Mouse (Mus musculus) mouse embryonic stem cell (cell line): Measurements from ENCODE around the gene Rem2.

Source experiments
- in situ Hi-C, 2 experiments: fragments of 300-500 bp; cut with MboI; formaldehyde crosslinking; loops; 1 replicate in 1 of 2; 3 replicates in 1 of 2; pipeline ENCODE4 v1.14.3; 2019 to 2020; ENCODE audit warnings: low sequenced_read_pairs in 2 of 2, low pct_unique_long_range_greater_than_20kb in 1 of 2, mixed read lengths in 1 of 2; ENCODE audit not compliant: unreplicated experiment in 1 of 2

Gene Rem2

GRCm38 (mm10) chr14:54480673-54481072 is 4.8 kb downstream of the Rem2 start:
- in situ Hi-C loops = no loop called here

- in situ Hi-C loops = no loop called here
Measured at GRCm38 (mm10) chr14:54481402-54481801, 5.5 kb downstream of the Rem2 start.

GRCm38 (mm10) chr14:54482498-54482897 is 6.6 kb downstream of the Rem2 start:
- in situ Hi-C loops = no loop called here

GRCm38 (mm10) chr14:54485899-54486298 is 10.0 kb downstream of the Rem2 start:
- in situ Hi-C loops = no loop called here

GRCm38 (mm10) chr14:54487732-54488131 is 11.8 kb downstream of the Rem2 start:
- in situ Hi-C loops = no loop called here

DNA sequence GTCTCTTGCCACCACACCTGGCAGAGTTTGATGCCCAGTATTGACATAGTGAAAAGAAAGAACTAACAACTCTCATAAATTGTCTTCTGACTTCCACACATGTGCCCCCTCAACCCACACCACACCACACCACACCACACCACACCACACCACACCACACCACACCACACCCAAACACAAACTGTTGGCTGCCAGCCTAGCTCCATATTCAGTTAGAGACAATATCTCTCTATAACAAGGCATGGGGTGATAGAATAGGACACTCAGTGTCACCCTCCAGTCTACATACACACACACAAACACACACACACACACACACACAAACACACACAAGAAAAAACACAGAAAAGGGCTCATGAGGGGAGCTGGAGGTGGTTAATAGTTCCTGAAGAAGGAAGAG is 12.4 kb downstream of the Rem2 start:
- in situ Hi-C loops = no loop called here

DNA sequence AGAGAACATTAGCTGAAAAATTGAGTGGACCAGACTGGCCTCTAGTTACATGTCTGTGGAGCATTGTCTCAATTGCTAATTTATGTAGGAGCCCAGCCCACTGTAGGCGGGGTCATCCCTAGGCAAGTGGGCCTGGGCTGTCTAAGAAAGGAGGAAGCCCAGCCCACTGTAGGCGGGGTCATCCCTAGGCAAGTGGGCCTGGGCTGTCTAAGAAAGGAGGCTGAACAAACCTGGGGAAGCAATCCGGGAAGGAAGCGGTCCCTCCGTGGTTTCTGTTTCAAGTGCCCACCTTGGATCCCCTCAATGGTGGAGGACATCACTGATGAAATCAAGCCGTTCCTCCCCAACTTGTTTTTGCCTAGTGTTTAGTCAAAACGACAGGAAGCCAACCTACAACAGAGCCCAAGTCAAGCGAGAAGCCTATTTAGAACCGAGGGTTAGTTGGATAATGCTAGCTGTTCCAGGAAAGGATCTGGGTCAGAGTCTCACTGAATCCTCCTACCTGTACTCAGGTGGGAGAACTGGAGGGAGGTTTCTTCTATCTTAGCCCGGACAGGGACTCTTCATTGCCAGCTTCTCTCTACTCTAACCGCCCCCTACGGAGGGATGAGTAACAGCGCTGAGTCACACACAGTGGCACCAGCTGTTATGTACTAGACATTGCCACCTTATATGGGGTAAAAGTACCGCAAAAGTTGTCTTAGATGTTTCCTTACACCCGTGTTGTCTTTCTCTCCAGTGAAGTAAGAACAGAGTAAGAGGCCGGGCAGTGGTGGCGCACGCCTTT is 16.6 kb downstream of the Rem2 start:
- in situ Hi-C loops = no loop called here

DNA sequence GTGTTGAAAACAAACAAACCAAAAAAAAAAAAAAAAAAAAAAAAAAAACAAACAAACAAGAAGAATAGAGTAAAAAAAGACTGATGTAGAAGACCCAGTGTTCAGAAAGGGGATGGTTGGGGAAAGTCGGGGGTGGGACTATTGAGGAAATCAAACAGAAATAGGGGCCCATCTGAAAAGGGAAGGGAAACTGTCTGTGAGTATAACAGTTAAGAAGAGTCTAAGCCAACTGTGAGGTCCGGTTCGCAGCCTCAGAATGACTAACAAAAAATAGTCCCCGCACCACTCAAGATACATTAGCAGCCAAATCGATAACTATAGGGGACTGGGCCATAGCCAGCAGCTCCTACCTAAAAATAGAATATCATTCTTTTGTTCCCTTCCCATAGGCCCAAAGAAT is 17.3 kb downstream of the Rem2 start:
- in situ Hi-C loops = no loop called here

- in situ Hi-C loops = no loop called here
Measured at GRCm38 (mm10) chr14:54494234-54494633, 18.3 kb downstream of the Rem2 start.

GRCm38 (mm10) chr14:54496706-54497105 is 20.8 kb downstream of the Rem2 start:
- in situ Hi-C loops = no loop called here

DNA sequence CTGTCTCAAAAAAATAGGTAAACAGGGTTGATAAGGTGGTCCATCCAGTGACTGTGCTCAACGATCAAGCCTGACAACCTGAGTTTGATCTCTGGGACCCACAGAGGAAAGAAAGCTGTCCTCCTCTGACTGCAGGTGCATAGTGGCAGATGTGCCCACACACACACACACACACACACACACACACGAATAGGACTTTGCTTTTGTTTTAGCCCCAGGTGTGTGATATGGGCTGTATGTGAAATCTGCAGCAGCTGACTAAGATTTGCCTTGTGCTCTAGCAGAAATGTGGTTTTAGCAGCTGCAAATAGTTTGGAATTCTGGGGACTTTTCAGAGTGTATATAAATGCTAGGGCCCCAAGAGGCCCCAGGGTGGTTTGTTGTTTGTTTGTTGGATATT is 23.4 kb downstream of the Rem2 start:
- in situ Hi-C loops = no loop called here

GRCm38 (mm10) chr14:54501365-54501764 is 25.5 kb downstream of the Rem2 start:
- in situ Hi-C loops = no loop called here

DNA sequence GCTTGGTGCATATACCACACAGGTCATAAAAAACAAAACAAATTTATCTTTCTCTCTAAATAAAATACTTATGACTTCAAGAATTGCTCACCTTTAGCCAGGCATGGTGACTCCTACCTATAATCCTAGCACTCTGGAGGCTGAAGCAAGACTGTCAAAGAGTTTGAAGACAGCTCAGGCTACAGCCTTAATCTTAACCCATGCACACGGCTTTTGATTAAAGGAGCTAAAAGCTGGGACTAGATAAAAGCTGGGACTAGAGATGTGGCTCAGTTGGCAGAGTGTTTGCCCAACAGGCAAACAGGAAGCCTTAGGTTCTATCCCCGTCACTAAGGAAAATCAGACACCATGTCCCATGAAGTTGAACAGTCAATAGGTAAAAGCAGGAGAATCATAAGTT is 27.2 kb downstream of the Rem2 start:
- in situ Hi-C loops = no loop called here

DNA sequence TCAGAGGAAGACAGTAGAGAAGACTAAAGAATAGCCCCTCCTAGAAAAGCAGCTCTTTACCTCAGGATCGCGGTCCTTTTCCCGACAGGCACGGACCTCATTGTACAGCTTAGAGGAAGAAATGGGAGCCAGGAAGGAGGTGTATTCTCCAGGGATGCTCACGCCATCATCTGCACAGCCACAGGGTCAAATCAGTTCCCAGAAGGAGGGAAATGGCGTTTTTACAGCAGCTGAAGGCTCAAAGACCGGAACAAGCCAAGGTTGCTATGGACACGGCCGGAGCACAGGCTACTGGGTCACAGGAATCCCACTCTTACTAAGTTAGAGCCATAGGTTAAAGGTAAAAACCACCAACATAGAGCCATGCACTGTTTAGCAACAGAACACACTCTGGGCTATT is 33.9 kb downstream of the Rem2 start:
- in situ Hi-C loops = no loop called here

DNA sequence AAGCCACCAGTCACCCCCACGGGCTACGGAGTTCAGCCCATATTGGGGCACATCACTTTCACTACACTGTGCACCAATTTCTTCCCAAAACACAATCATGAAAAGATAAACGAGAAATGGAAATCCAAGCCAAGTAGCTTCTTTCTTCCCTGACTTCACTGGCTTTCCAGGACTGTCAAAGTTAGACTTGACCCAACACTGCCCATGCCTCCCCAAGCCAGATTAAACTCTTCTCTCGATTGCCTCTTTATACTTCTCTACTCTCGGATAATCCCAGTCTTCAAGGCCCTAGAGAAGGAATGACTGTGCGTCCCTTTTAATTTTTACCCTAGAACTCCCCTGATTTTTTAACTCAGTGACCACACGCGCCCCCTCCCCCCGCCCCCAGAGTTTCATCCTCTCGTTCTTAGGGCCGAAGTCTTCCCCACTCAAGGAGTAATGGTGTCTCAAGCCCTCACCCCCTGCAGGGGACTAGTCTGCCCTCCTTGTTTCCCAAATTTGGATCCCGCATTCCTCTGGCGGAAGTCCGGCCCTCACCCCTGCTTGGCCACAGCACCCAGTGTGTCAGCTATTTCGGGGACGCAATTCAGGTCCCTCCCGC is 40.9 kb downstream of the Rem2 start:
- in situ Hi-C loops = no loop called here

DNA sequence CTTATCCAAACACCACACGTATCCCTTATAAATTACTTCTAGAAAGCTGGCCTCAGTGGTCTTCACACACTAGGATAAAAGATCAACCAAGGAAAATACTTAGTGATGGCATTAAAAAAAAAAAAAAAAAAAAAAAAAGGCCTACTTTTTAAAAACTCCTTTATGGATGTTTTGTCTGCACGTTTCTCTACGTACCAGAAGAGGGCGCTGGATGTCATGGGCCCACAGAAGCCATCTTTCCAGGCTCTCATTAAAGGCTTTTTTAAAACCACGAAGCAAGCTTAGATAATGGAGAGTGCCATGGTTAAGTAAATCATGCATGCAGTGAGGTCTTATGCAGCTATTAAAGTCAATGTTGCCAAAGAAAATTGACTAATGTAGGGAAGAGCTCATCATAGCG is 47.7 kb downstream of the Rem2 start:
- in situ Hi-C loops = no loop called here

- in situ Hi-C loops = no loop called here
Measured at GRCm38 (mm10) chr14:54527227-54528006, 51.5 kb downstream of the Rem2 start.

GRCm38 (mm10) chr14:54528007-54528393 is 52.1 kb downstream of the Rem2 start:
- in situ Hi-C loops = no loop called here

DNA sequence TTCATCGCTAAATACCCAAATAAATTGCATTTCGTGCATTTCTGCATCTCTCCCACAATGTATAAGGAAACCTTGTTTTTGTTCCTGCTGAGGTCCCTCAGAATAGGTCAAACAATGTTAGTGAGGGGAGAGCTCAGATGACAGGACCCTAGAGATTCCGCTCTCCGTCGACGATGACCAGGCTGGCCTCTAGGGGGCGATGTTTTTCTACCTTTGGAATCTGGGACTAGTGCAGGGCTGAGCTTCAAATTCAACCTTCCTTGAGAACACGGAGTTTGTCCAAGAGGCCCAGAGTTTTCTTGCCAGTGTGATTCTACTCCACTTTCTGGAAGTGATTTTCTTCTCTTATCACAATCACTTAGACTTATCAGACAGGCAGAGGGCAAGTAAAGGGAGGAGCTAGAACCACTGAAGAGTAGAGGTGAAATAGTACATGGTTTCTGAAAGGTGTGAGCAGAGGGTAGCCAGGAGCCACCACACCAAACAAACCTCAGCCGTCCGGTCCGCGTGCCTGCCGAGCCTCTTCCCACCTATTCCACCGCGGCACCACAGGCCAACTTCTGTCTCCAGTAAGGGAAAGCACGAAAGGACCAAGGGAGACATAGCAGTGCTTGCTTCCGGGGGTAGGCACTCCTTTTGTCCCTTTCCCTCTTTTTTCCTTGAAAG is 52.7 kb downstream of the Rem2 start:
- in situ Hi-C loops = no loop called here
